Comparison of ENCODE assay signal across 8 mouse cellular contexts in the genomic region with DNA sequence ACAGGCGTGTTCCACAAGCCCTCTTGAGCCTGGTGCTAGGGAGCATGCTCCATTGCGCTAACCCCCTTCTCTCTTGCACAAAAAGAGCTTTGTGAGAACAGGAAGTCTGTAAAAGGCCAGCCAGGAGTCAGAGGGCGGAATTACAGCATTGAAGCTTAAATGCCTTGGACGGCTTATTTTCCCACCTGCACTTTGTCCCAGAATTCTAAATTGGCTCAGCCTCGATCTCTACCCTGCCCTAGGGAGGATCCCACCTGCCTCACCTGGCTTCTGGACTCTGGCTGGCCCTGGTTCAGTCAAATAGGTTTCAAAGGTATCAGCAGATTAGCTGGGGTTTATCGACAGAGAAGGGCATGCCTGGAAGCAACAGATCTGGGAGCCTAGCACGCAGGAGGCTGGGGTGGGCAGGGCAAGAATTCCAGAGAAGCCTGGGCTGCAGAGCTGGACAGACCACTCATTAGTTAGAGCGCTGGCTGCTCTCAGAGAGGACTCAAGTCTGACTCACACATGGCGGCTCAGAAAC. TPM values are rescaled to one million over a fixed set of nuclear protein-coding genes. Genes with fewer than 3 reads are reported as not detected.
DNase-seq lines count a peak whose midpoint lies in the region; ATAC-seq and TF ChIP-seq lines count a peak whose summit lies in the region.

No protein-coding gene starts in this region.

- H3K9ac ChIP-seq in neural tube, embryonic 15.5 days (replicated peaks) = no peak overlapping the region; the same call in 1 of the 2 replicates

- no peaks in the 10 kb centered on the region for H3K9me3 ChIP-seq in neural tube, embryonic 15.5 days (replicated peaks)

- DNase-seq in layer of hippocampus, adult 2 months (ENCODE audit: low spot score in 2 of 2) = no peak
- DNase-seq in layer of hippocampus, adult 18-20 months (ENCODE audit: low spot score in 2 of 2) = no peak
- peak; percentile 20 to 43 for DNase-seq in kidney, postnatal 36 days
- no peak for DNase-seq in gastrocnemius, postnatal 14 days
- DNase-seq in ovary, postnatal 10 days (ENCODE audit: low spot score) = no peak
- no peak for DNase-seq in cerebellum, adult 9-11 months

- H3K4me2 ChIP-seq in neural tube, embryonic 15.5 days = no peak overlapping the region

- no peak for ATAC-seq in neural tube, embryonic 15.5 days (ENCODE audit: low FRiP score)

- no peaks in the 10 kb centered on the region for H3K36me3 ChIP-seq in neural tube, embryonic 15.5 days

- intact Hi-C loops in gastrocnemius, postnatal 14 days (cut with DNase I; ENCODE audit: low total_unique reads) = no loop called here

- H3K4me1 ChIP-seq in embryonic fibroblast, embryonic 13.5 days (ENCODE audit: control insufficient read depth, insufficient read depth, low read length) = peaks cover 10% of the 10 kb centered on the region; the same call in 1 of the 2 replicates
- peaks cover 17% of the 10 kb centered on the region; the same call in 1 of the 2 replicates for H3K4me1 ChIP-seq in neural tube, embryonic 15.5 days

- H3K4me3 ChIP-seq in layer of hippocampus, adult 2 months = no peak overlapping the region
- H3K4me3 ChIP-seq in embryonic fibroblast, embryonic 13.5 days (ENCODE audit: insufficient read depth, low read length) = no peak overlapping the region
- no peak overlapping the region for H3K4me3 ChIP-seq in neural tube, embryonic 15.5 days (replicated peaks)

- 67% methylated on average over 9 of the region's 9 CpGs for WGBS in neural tube, embryonic 15.5 days

- no peaks in the 10 kb centered on the region for H3K27me3 ChIP-seq in neural tube, embryonic 15.5 days (replicated peaks)

- TF ChIP-seq POLR2A in embryonic fibroblast, embryonic 13.5 days (IDR thresholded peaks at IDR 0.05; ENCODE audit: low read depth, low read length) = no peak

- TF ChIP-seq CTCF in layer of hippocampus, adult 2 months (conservative IDR thresholded peaks at IDR 0.05) = no peak
- TF ChIP-seq CTCF in embryonic fibroblast, embryonic 13.5 days (IDR thresholded peaks at IDR 0.05; ENCODE audit: borderline replicate concordance, insufficient read depth, low read length) = no peak

- H3K27ac ChIP-seq in layer of hippocampus, adult 2 months = peak overlapping the region; percentile 66
- H3K27ac ChIP-seq in embryonic fibroblast, embryonic 13.5 days (ENCODE audit: insufficient read depth, low read length) = peak overlapping the region; percentile 59
- peak overlapping the region; percentile 51 for H3K27ac ChIP-seq in neural tube, embryonic 15.5 days (replicated peaks)

RNA-seq across cellular contexts. Expression of a gene that starts 7.4 kb away (rescaled TPM):
- 1 to 10 TPM; 3.3 to 4.0 TPM for total RNA-seq in layer of hippocampus, adult 2 months (2021)
- total RNA-seq in layer of hippocampus, adult 18-20 months (2021) = 1 to 10 TPM; 3.3 to 3.6 TPM
- polyA plus RNA-seq in embryonic fibroblast, embryonic 13.5 days (2011; ENCODE audit: insufficient read length, low read depth, missing spikeins) = 0.65 TPM in 1 of 2 replicates, not detected in the other
- polyA plus RNA-seq in neural tube, embryonic 15.5 days (2015; fragmentation: Nextera tagmentation; extraction: Ambion mirVana) = 1.1 TPM in 2 replicates
- total RNA-seq in gastrocnemius, postnatal 14 days (2021) = 1 to 10 TPM; 2.3 to 2.9 TPM

RNA-seq across cellular contexts. Expression of a gene that starts 8.1 kb away (rescaled TPM):
- total RNA-seq in layer of hippocampus, adult 2 months (2021) = 100 to 1,000 TPM; 538 TPM
- 100 to 1,000 TPM; 554 to 566 TPM for total RNA-seq in layer of hippocampus, adult 18-20 months (2021)
- polyA plus RNA-seq in embryonic fibroblast, embryonic 13.5 days (2011; ENCODE audit: insufficient read length, low read depth, missing spikeins) = 766 and 774 TPM in 2 replicates
- 958 and 1,001 TPM in 2 replicates for polyA plus RNA-seq in neural tube, embryonic 15.5 days (2015; fragmentation: Nextera tagmentation; extraction: Ambion mirVana)
- total RNA-seq in gastrocnemius, postnatal 14 days (2021) = 100 to 1,000 TPM; 496 to 497 TPM

RNA-seq across cellular contexts. Expression of a gene that starts 14.2 kb away (rescaled TPM):
- total RNA-seq in layer of hippocampus, adult 2 months (2021) = 10 to 100 TPM; 73.1 to 79.8 TPM
- total RNA-seq in layer of hippocampus, adult 18-20 months (2021) = 10 to 100 TPM; 65.4 to 74.2 TPM
- polyA plus RNA-seq in embryonic fibroblast, embryonic 13.5 days (2011; ENCODE audit: insufficient read length, low read depth, missing spikeins) = 117 and 149 TPM in 2 replicates
- 83.0 and 83.4 TPM in 2 replicates for polyA plus RNA-seq in neural tube, embryonic 15.5 days (2015; fragmentation: Nextera tagmentation; extraction: Ambion mirVana)
- total RNA-seq in gastrocnemius, postnatal 14 days (2021) = 100 to 1,000 TPM; 314 to 321 TPM

RNA-seq across cellular contexts. Expression of a gene that starts 20.2 kb away (rescaled TPM):
- 100 to 1,000 TPM; 118 TPM for total RNA-seq in layer of hippocampus, adult 2 months (2021)
- 100 to 1,000 TPM; 134 TPM for total RNA-seq in layer of hippocampus, adult 18-20 months (2021)
- 0.91 and 1.9 TPM in 2 replicates for polyA plus RNA-seq in embryonic fibroblast, embryonic 13.5 days (2011; ENCODE audit: insufficient read length, low read depth, missing spikeins)
- polyA plus RNA-seq in neural tube, embryonic 15.5 days (2015; fragmentation: Nextera tagmentation; extraction: Ambion mirVana) = 2.0 and 3.0 TPM in 2 replicates
- under 1 TPM; 0.42 to 0.78 TPM for total RNA-seq in gastrocnemius, postnatal 14 days (2021)

RNA-seq across cellular contexts. Expression of a gene that starts 27.0 kb away (rescaled TPM):
- 10 to 100 TPM; 67.8 to 73.5 TPM for total RNA-seq in layer of hippocampus, adult 2 months (2021)
- total RNA-seq in layer of hippocampus, adult 18-20 months (2021) = 10 to 100 TPM; 64.4 to 68.5 TPM
- 15.5 and 16.0 TPM in 2 replicates for polyA plus RNA-seq in embryonic fibroblast, embryonic 13.5 days (2011; ENCODE audit: insufficient read length, low read depth, missing spikeins)
- 109 and 115 TPM in 2 replicates for polyA plus RNA-seq in neural tube, embryonic 15.5 days (2015; fragmentation: Nextera tagmentation; extraction: Ambion mirVana)
- total RNA-seq in gastrocnemius, postnatal 14 days (2021) = 10 to 100 TPM; 22.6 to 24.0 TPM

Comparison
In these comparisons a context has a peak if more than half of its experiments do, and no peak if none do; other contexts are left out.
1. DNase-seq: peak in kidney, postnatal 36 days (2 of 2); none in layer of hippocampus, adult 2 months (0 of 2), layer of hippocampus, adult 18-20 months (0 of 2), gastrocnemius, postnatal 14 days (single experiment), ovary, postnatal 10 days (single experiment) and cerebellum, adult 9-11 months (single experiment).
2. Peak in every context shown above with its lines, with median percentiles within 50 percentile points of each other: H3K27ac ChIP-seq.